Mouse (Mus musculus): Measurements from ENCODE around the gene Zdhhc14. TPM values are rescaled to one million over a fixed set of nuclear protein-coding genes. Genes with fewer than 3 reads are reported as not detected.
"Not testable (repeated sequence)": the region's sequence is repeated elsewhere in the genome, so short reads cannot be mapped to it uniquely, and the experiment has no call there.

The Zdhhc14 gene
- total RNA-seq, 2 experiments from 2014 or later: 38.3 to 56.1 TPM

- intact Hi-C loops (cut with DNase I): no loop called here
- DNase-seq (ENCODE audit: low spot score in 2 of 2): no peak
These were observed 99.3 kb downstream of the Zdhhc14 start for GRCm38 (mm10) chr17:5591604-5592209.

GRCm38 (mm10) chr17:5593071-5593470, 100.7 kb downstream of the Zdhhc14 start:
- no peak for DNase-seq (ENCODE audit: low spot score in 2 of 2)
- intact Hi-C loops (cut with DNase I): no loop called here

DNA sequence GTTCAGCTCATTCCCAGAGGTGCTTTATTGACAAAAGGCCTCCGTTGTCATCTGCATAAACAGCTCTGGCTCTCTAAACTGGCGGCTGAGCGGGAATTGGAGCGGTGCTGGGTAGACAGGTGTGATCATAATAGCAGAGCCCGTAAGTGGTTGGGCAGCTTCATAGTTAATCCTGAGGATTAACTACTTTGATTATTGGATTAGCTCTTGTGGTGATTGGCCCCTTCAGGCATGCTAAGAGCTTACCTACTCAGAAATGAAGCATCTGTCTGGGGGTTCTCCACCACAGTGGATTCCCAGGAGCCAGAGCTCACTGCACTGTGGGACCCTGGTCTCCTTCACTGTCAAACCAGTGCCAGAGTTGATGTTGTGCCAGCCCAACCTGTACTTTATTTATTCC, 102.7 kb downstream of the Zdhhc14 start:
- intact Hi-C loops (cut with DNase I): no loop called here
- DNase-seq (ENCODE audit: low spot score in 2 of 2): no peak

DNA sequence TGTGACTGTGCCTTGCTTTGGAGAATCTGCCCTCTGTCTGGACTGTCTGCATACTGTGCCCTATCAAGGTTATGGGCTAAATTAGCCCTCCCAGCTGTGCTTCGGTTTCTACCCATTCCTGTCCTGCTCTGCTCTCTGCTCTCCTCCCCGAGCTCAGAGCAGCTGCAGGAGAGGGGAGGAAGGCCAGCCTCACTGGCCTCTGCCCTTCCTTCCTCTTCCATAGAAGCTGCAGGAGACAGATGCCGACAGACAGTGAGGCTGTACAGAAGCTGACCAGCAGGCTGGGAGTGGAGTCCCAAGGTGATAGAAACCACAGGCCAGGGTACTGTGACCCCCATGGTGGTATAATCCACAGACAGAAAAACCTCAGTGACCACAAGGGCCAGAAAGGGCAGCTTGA, 104.1 kb downstream of the Zdhhc14 start:
- intact Hi-C loops (cut with DNase I): no loop called here
- no peak for DNase-seq (ENCODE audit: low spot score in 2 of 2)

DNA sequence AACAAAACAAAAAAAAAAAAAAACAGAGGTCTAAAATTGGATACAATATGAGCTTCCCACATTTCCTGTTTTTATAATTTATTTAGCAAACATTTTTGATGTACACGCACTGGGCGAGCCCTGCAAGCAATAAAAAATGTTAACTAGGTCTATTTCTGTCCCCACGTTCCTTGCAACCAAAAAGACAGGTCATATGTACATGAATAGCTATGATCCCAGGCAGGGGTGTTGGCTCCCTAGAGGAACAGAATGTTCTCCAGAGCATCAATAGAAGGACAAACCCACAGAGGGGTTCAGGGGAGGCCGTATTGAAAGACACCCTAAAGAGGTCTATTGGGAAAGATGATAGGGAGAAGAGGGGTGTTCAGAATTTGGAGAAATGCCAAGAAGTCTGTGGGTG, 106.6 kb downstream of the Zdhhc14 start:
- DNase-seq (ENCODE audit: low spot score in 2 of 2): no peak
- intact Hi-C loops (cut with DNase I): no loop called here

GRCm38 (mm10) chr17:5600505-5601027, 108.2 kb downstream of the Zdhhc14 start:
- DNase-seq (ENCODE audit: low spot score in 2 of 2): no peak
- intact Hi-C loops (cut with DNase I): no loop called here

DNA sequence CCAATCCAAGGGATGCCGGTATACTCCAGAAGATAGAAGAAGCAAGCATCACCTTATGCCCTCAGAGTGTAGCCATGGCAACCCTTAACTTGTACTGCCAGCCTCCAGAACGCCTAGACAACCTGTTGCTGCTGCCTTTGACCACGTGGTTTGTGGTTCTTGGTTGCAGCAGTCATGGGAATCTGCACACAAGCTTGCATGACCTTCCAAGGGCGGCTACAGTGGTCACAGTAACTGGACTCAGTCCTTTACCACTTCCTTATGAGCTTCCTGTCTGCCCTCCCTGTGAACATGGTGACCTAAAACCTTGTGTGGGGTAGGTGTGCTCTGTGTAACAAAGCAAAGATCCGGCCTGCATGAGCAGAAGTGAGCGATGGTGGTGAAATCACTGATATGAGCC, 109.6 kb downstream of the Zdhhc14 start:
- intact Hi-C loops (cut with DNase I): no loop called here

GRCm38 (mm10) chr17:5606151-5606591, 113.8 kb downstream of the Zdhhc14 start:
- intact Hi-C loops (cut with DNase I): no loop called here
- DNase-seq (ENCODE audit: low spot score in 2 of 2): no peak

More for the DNA sequence above, 109.6 kb downstream of the Zdhhc14 start:
- DNase-seq (ENCODE audit: low spot score in 2 of 2): no peak

DNA sequence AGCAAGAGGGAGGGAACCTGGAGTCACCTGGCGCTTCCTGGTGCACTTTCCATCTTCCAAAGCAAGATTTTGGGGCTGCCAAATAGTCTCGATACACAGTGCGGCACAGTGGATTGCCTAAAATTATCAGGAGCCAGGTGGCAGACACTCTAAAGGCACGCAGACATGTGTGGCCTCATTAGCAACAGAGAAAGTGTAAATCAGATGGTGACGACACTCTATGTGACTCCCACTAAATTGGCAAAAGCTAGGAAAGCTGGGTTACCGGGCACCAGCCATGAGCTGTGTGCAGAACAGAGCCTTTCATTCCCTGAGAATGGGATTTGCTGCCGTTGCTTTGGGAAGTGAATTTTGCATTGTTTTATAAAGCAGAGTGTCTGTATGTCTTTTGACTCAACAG, 115.0 kb downstream of the Zdhhc14 start:
- no peak for DNase-seq (ENCODE audit: low spot score in 2 of 2)

GRCm38 (mm10) chr17:5609875-5610552, 117.7 kb downstream of the Zdhhc14 start:
- DNase-seq (ENCODE audit: low spot score in 2 of 2): no peak
- intact Hi-C loops (cut with DNase I): no loop called here

More for the DNA sequence above, 115.0 kb downstream of the Zdhhc14 start:
- intact Hi-C loops (cut with DNase I): no loop called here

GRCm38 (mm10) chr17:5612236-5612635, 119.9 kb downstream of the Zdhhc14 start:
- no peak for DNase-seq (ENCODE audit: low spot score in 2 of 2)
- intact Hi-C loops (cut with DNase I): no loop called here

GRCm38 (mm10) chr17:5614771-5615318, 122.5 kb downstream of the Zdhhc14 start:
- no peak for DNase-seq (ENCODE audit: low spot score in 2 of 2)
- intact Hi-C loops (cut with DNase I): no loop called here

DNA sequence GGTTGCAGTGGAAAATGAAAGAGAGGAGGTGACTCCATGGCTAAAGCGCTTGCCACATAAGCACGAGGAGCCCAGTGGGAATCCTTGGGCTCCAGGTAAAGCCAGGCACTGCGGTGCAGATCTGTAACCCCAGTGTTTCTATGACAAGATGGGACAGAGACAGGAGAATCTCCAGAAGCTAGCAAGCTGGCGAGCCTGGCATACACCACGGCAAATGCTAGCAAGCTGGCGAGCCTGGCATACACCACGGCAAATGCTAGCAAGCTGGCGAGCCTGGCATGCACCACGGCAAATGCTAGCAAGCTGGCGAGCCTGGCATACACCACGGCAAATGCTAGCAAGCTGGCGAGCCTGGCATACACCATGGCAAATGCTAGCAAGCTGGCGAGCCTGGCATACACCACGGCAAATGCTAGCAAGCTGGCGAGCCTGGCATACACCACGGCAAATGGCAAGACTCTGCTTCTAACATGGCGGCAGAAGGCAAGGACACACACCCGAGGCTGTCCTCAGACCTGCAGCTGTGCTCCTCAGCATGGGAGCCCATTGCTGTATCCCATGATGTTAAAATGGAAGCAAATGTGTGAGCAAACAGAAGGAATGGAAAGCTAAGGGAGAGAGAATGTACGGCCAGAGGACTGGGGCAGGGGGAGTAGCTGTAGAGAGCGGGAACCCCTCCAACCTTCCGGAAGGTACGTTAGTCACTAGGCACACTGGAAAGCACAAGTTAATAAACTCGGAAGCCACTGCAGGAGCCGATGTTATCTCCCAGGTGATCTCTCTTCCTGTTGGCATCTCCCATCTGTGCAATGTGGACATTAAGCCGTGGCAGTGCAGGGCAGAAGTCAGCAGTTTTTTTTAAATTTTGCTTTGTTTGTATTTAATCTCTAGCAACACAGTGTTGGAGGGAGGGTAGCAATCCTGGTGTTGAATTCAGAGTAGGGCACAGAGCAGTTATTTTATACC, 129.6 kb downstream of the Zdhhc14 start:
- no peak for DNase-seq (ENCODE audit: low spot score in 2 of 2)
- intact Hi-C loops (cut with DNase I): no loop called here

GRCm38 (mm10) chr17:5622764-5623163, 130.4 kb downstream of the Zdhhc14 start:
- intact Hi-C loops (cut with DNase I): no loop called here
- DNase-seq (ENCODE audit: low spot score in 2 of 2): no peak

- no peak for DNase-seq (ENCODE audit: low spot score in 2 of 2)
- intact Hi-C loops (cut with DNase I): no loop called here
These were observed 130.8 kb downstream of the Zdhhc14 start for GRCm38 (mm10) chr17:5623181-5623580.

DNA sequence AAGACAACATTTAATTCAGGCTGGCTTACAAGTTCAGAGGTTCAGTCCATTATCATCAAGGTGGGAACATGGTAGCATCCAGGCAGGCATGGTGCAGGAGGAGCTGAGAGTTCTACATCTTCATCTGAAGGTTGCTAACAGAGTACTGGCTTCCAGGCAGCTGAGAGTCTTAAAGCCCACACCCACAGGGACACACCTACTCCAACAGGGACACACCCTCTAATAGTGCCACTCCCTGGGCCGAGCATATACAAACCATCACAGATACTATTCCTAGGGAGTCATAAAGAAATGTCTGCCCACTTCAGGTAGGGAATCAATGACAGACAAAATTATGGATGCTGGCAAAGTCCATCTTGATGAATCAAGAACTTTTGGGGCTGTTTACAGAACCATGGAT, 132.5 kb downstream of the Zdhhc14 start:
- DNase-seq (ENCODE audit: low spot score in 2 of 2); intact Hi-C loops (cut with DNase I): not testable (repeated sequence)

DNA sequence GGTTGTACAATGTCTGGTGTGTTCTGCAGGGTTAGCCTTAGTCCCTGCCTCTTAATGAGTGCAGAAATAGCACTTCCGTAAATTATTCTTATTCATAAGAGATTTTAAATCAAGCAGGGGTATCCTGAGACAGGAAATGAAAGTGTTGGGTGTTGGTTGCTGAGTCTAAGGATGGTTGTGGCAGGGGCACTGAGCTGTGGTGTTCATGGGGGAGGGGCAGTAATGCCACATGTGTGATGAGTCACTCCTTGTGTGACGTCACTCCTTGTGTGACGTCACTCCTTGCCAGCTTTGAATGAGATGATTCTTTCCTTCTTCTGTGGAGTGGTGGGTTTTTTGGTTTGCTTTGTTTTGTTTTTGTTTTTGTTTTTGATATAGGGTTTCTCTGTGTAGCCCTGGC, 134.0 kb downstream of the Zdhhc14 start:
- intact Hi-C loops (cut with DNase I): no loop called here

DNA sequence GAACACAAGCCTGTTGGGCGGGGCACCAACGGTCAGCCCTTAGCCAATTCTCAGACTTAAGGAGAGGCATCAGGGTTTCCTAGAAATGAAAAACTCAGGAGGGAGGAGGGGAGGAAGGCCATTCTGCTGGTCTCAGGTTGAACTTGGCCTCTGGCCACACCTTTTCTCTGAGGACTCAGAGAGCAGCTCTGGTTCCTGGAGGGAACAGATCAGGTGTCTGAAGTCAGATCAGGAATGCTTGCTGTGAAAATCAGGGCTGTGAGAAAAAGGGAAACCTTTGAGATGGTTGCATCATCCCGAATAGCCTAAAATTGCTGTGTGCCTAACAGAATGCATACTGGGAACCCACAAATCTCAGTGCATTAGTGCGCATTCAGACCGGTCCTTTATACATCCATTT, 135.3 kb downstream of the Zdhhc14 start:
- no peak for DNase-seq (ENCODE audit: low spot score in 2 of 2)
- intact Hi-C loops (cut with DNase I): no loop called here

More for the DNA sequence above, 134.0 kb downstream of the Zdhhc14 start:
- DNase-seq (ENCODE audit: low spot score in 2 of 2): no peak

GRCm38 (mm10) chr17:5629651-5630050, 137.3 kb downstream of the Zdhhc14 start:
- intact Hi-C loops (cut with DNase I): no loop called here
- no peak for DNase-seq (ENCODE audit: low spot score in 2 of 2)

DNA sequence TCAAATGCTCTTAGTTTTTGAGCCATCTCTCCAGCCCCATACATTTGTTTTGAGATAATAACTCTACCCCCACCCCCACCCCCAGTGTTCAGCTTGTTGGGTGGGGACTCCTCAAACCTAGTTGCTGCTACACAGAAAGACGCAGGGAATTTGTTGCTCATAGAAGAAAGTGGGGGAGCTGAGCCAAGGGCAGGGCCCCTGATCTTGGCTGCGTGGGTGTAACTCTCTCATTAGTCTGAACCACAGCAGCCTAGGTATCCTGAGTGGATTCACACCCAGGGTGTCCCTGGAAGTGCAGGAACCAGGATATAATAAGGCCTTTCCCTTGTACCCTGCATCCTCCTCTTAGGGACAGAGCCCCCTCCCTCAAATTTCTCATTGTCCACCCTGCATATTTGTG, 142.9 kb downstream of the Zdhhc14 start:
- no peak for DNase-seq (ENCODE audit: low spot score in 2 of 2)
- intact Hi-C loops (cut with DNase I): no loop called here
